Mouse (Mus musculus): Measurements from ENCODE around the gene Vmn1r32. TPM values are rescaled to one million over a fixed set of nuclear protein-coding genes. Genes with fewer than 3 reads are reported as not detected.

The Vmn1r32 gene
- polyA plus RNA-seq, 1 experiment from 2014 or later: 0.08 TPM

Other genes with a start within 250 kb of the Vmn1r32 start
- gene Mad2l1, start 24.7 kb downstream of the Vmn1r32 start, polyA plus RNA-seq (2014; fragmentation: Nextera tagmentation; extraction: Ambion mirVana): 44.2 and 55.0 TPM in 2 replicates
- gene Vmn1r33, start 58.2 kb upstream of the Vmn1r32 start, polyA plus RNA-seq (2014; fragmentation: Nextera tagmentation; extraction: Ambion mirVana): not detected in 2 replicates
- not detected in 2 replicates for gene Vmn1r34, start 83.8 kb upstream of the Vmn1r32 start, polyA plus RNA-seq (2014; fragmentation: Nextera tagmentation; extraction: Ambion mirVana)
- gene Vmn1r35, start 125.8 kb upstream of the Vmn1r32 start, polyA plus RNA-seq (2014; fragmentation: Nextera tagmentation; extraction: Ambion mirVana): not detected in 2 replicates
- gene Vmn1r36, start 159.1 kb upstream of the Vmn1r32 start, polyA plus RNA-seq (2014; fragmentation: Nextera tagmentation; extraction: Ambion mirVana): not detected in 2 replicates
- not detected in 2 replicates for gene Vmn1r37, start 169.3 kb upstream of the Vmn1r32 start, polyA plus RNA-seq (2014; fragmentation: Nextera tagmentation; extraction: Ambion mirVana)
- not detected in 2 replicates for gene Vmn1r38, start 222.5 kb upstream of the Vmn1r32 start, polyA plus RNA-seq (2014; fragmentation: Nextera tagmentation; extraction: Ambion mirVana)